Mouse (Mus musculus) spleen, postnatal 10 days (tissue): ENCODE measurements around the gene Kcmf1.
A peak's percentile ranks its signal among the peaks of the same experiment; 100 is the strongest.
"Not testable (repeated sequence)": the region's sequence is repeated elsewhere in the genome, so short reads cannot be mapped to it uniquely, and the experiment has no call there.

Experiments used
- DNase-seq, 2 experiments: peaks; one replicate each; pipeline ENCODE4 v3.0.0; 2021 to 2022; ENCODE audit warnings: low spot score in 2 of 2

Gene Kcmf1

GRCm38 (mm10) chr6:72841986-72842502, 57.7 kb downstream of the Kcmf1 start:
- DNase-seq, result no peak

DNA sequence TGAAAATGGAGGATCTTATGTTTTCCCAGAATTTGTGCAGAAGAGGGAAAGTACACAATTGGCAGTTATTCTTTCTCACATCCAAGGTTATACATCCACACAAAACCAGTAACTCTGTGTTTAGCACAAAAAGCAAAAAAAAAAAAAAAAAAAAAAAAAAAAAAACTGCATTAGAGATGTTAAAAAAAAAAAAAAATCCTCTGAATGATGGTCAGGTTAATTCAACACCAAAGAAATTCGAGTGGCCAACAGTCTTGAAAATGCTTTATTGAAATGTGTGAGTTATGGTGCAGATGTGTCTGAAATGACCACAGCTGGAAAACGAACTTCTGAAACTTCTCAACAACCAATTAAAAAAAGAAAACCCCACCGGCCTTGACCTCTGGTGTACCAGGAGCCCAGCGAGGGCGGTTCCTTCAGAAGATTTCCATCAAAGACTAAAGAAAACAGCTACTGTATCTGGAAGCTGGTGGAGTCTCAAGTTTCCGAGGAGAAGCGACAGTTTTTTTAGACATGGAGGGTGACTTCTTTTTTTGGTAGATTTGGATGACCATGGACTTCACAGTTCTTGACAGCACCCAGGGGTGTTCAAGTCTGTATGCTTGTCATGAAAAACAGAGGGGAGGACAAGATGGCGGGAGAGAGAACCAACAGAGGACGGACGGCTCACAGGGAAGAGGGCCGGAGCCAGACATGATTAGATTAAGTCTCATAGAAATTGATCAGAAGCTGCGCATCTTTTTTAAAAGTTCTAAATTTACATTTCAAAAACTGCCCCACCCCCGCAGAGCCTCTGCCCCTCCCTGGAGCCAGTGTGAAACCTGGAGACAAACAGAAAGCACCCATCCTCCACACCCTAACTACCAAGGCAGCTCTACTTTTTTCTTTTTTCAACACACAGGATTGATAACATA, 58.7 kb downstream of the Kcmf1 start:
- no peak for DNase-seq

GRCm38 (mm10) chr6:72837756-72838155, 62.0 kb downstream of the Kcmf1 start:
- DNase-seq, result no peak

DNA sequence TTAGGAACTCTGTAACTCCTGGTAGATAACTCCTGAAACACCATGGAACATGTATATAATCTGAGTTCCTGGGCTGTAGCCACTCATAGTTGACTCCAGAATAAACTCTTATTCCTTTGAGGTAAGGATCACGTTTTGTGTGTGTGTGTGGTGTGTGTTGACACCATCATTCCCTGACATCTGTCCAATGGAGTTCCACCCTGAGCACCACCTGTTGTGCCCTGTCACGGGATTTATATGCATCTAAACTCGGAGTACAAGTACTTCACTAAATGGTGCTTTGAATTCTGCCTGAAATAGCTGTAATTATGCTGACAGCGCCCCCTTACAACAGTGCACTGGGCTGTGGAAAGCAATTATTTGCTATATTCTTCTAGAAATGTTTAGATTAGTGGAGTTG, 65.3 kb downstream of the Kcmf1 start:
- DNase-seq, result no peak

DNA sequence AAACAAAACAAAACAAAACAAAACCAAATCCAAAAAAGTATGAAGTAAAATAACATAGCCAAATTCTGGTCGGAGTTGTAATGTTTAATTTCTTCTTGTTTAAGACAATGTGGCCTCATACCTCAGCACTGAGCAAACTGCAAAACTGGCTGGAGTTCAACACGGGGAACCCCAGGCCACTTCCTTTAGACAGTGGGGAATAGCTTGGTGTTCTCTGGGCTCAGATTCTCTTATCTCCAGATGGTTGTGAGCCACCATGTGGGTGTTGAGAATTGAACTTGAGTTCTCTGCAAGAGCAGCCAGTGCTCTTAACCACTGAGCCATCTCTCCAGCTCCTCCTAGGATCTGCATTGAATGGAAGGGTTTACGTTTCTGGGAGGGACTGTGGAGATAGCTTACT, 67.9 kb downstream of the Kcmf1 start:
- no peak for DNase-seq

GRCm38 (mm10) chr6:72831276-72831675, 68.5 kb downstream of the Kcmf1 start:
- DNase-seq, result peak; percentile 42 to 69

DNA sequence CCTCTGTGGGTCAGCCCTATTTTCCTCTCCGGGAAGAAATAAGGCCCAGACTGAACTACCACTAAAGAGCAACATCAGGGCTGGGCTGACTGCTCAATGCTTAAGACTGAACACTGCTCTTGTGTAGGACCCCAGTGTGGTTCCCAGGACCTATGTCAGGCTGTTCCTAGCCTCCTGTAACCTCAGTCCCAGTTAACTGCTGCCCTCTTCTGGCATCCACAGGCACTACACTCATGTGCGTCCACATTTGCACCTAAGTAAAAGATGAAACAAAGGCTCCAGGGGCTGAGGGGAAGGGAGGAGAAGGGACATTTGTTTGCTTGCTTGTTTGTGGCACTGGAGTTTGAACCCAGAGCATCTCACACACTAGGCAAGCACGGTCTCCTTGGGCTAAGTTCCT, 70.9 kb downstream of the Kcmf1 start:
- DNase-seq, result peak in 1 of 2 experiments; percentile 33

- DNase-seq, result not testable (repeated sequence)
Measured at GRCm38 (mm10) chr6:72828037-72828436, 71.7 kb downstream of the Kcmf1 start.

GRCm38 (mm10) chr6:72825762-72826161, 74.0 kb downstream of the Kcmf1 start:
- no peak for DNase-seq

- DNase-seq, result no peak
Measured at GRCm38 (mm10) chr6:72824971-72825737, 74.6 kb downstream of the Kcmf1 start.

GRCm38 (mm10) chr6:72813456-72813855, 86.3 kb downstream of the Kcmf1 start:
- DNase-seq, result no peak

DNA sequence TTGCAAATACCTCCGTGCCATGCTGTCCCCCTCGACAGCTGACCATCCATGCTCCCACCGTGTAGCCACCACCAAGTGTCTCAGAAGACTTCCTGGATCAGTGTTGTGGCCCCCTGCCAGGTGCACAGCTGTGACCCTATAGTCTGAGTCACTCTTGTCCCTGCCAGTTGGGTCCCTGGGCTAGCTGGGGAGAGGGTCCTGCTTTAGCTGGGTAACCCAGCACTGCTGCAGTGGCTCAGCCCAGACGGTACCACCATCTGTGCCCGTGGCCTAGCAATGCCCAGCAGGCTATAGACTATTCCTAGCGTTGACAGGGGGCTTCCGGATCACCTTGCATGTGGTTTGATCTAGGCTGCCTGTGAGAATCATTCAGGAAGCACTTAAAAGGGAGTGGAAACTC, 89.5 kb downstream of the Kcmf1 start:
- no peak for DNase-seq

GRCm38 (mm10) chr6:72809522-72810149, 90.1 kb downstream of the Kcmf1 start:
- no peak for DNase-seq

- no peak for DNase-seq
Measured at GRCm38 (mm10) chr6:72808342-72808741, 91.4 kb downstream of the Kcmf1 start.

- no peak for DNase-seq
Measured at GRCm38 (mm10) chr6:72803669-72804068, 96.1 kb downstream of the Kcmf1 start.

- DNase-seq, result no peak
Measured at GRCm38 (mm10) chr6:72802119-72802518, 97.7 kb downstream of the Kcmf1 start.

GRCm38 (mm10) chr6:72800641-72801040, 99.1 kb downstream of the Kcmf1 start:
- no peak for DNase-seq

- no peak for DNase-seq
Measured at GRCm38 (mm10) chr6:72797763-72798162, 102.0 kb downstream of the Kcmf1 start.

DNA sequence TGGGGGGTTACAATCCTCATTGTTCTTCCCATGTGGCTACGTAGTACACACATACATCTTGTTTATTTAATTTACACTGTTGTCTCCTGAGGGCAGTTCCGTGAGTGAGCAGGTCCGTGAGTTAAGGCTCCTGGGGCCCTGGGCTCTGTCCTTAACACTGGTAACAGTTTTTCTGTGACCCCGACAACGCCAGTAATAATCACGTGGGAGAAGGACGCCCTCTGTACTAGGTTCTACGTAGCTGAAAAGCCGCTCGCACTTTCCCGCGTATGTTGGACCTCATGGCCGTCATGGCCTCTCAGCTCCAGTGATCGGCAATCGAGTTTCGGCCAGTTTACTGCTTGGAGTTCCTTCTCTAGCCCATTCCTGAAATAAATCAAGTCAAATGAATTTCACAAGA, 104.3 kb downstream of the Kcmf1 start:
- DNase-seq, result no peak

DNA sequence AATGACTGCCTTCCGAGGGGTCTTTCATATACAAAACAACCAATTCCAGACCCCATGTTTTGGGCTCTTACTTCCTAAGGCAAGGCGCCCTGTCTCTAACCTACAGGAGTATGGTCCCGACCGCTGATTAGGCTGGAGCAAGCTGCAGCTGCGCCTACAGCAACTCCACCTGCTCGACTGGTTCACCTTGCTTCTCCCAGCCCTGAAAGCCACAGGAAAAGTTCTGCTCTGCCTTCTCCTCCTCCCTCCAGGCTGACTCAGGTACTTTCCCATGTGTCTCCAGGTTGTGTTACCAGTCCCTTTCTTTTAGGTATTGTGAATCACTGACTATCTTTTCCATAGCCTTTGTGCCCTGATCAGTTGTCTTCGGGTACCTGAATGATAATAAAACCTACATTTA, 104.9 kb downstream of the Kcmf1 start:
- no peak for DNase-seq

DNA sequence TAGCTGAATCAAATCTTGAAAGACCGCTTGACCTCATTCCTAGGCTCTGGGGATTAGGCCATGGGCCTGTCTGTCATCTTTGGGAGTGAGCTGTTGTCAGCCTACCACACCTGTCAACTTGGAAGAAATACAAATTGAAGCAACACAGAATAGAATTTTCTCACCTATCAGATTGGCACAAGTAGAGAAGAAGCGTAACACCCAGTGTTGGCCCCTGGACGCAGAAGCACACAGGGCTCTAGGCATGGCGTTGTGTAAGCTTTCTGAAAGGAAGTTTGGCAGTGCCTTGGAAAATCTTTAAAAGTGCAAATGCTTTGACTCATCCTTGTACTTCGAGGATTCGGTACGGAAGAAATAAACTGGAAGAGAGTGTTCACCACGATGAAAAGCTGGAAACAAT, 107.1 kb downstream of the Kcmf1 start:
- DNase-seq, result no peak
